Mouse (Mus musculus): ENCODE results near the gene Nt5dc1. TPM values are rescaled to one million over a fixed set of nuclear protein-coding genes. Genes with fewer than 3 reads are reported as not detected.

The Nt5dc1 gene
- polyA plus RNA-seq, 1 experiment: 5.5 TPM

- Histone ChIP-seq H3K4me1 (ENCODE audit: control insufficient read depth, insufficient read depth, insufficient read length) (peaks cover 12% of the 10 kb centered on the region; the same call in 1 of the 2 replicates), H3K36me3 (ENCODE audit: control insufficient read depth, insufficient read depth, low read length) (peaks cover 2% of the 10 kb centered on the region; the same call in 1 of the 2 replicates), H3K4me3 (ENCODE audit: extremely low read depth, insufficient read depth, insufficient read length) (peak overlapping the region; percentile 74), H3K27me3 (ENCODE audit: control insufficient read depth, insufficient read depth, low read length) (no peaks in the 10 kb centered on the region), H3K27ac (ENCODE audit: insufficient read depth, low read length) (peak overlapping the region; percentile 59)
- no peak for DNase-seq (ENCODE audit: low read depth in 1 of 2, low spot score in 2 of 2)
- TF ChIP-seq CTCF (IDR thresholded peaks at IDR 0.05; ENCODE audit: extremely low read depth, insufficient read depth, insufficient read length, insufficient replicate concordance) (no peak), POLR2A (IDR thresholded peaks at IDR 0.05; ENCODE audit: low read depth, low read length) (no peak)
- WGBS: 54% methylated on average over 25 of the region's 25 CpGs
Observed at GRCm38 (mm10) chr10:34297980-34298753, 120.2 kb downstream of the Nt5dc1 start.

- 1% methylated on average over 38 of the region's 38 CpGs for WGBS
- peak within 1 kb of the TSS; percentile 59 for H3K27ac ChIP-seq (ENCODE audit: insufficient read depth, low read length)
- TF ChIP-seq CTCF (IDR thresholded peaks at IDR 0.05; ENCODE audit: extremely low read depth, insufficient read depth, insufficient read length, insufficient replicate concordance) (no peak), POLR2A (IDR thresholded peaks at IDR 0.05; ENCODE audit: low read depth, low read length) (no peak; the same call in 1 of the 2 replicates)
- peaks cover 2% of the 10 kb centered on the region; the same call in 1 of the 2 replicates for H3K36me3 ChIP-seq (ENCODE audit: control insufficient read depth, insufficient read depth, low read length)
- H3K4me1 ChIP-seq (ENCODE audit: control insufficient read depth, insufficient read depth, insufficient read length): peaks cover 12% of the 10 kb centered on the region; the same call in 1 of the 2 replicates
- H3K4me3 ChIP-seq (ENCODE audit: extremely low read depth, insufficient read depth, insufficient read length): peak within 1 kb of the TSS; percentile 74
- DNase-seq (ENCODE audit: low read depth in 1 of 2, low spot score in 2 of 2): peak; percentile 93
- H3K27me3 ChIP-seq (ENCODE audit: control insufficient read depth, insufficient read depth, low read length): no peaks in the 10 kb centered on the region
Observed at GRCm38 (mm10) chr10:34297299-34297979, 120.9 kb downstream of the Nt5dc1 start, which contains the start of gene Tspyl4. Tspyl4 (plus strand) TSS chr10:34297442.

- Histone ChIP-seq H3K4me1 (ENCODE audit: control insufficient read depth, insufficient read depth, insufficient read length) (peaks cover 12% of the 10 kb centered on the region; the same call in 1 of the 2 replicates), H3K27ac (ENCODE audit: insufficient read depth, low read length) (no peak overlapping the region), H3K4me3 (ENCODE audit: extremely low read depth, insufficient read depth, insufficient read length) (no peak overlapping the region; the same call in 1 of the 2 replicates), H3K27me3 (ENCODE audit: control insufficient read depth, insufficient read depth, low read length) (no peaks in the 10 kb centered on the region), H3K36me3 (ENCODE audit: control insufficient read depth, insufficient read depth, low read length) (no peaks in the 10 kb centered on the region)
- TF ChIP-seq CTCF (IDR thresholded peaks at IDR 0.05; ENCODE audit: extremely low read depth, insufficient read depth, insufficient read length, insufficient replicate concordance): no peak
- TF ChIP-seq POLR2A (IDR thresholded peaks at IDR 0.05; ENCODE audit: low read depth, low read length): no peak
- DNase-seq (ENCODE audit: low read depth in 1 of 2, low spot score in 2 of 2): no peak
- WGBS: 8% methylated on average over 13 of the region's 13 CpGs
Observed at GRCm38 (mm10) chr10:34296911-34297298, 121.4 kb downstream of the Nt5dc1 start.

DNA sequence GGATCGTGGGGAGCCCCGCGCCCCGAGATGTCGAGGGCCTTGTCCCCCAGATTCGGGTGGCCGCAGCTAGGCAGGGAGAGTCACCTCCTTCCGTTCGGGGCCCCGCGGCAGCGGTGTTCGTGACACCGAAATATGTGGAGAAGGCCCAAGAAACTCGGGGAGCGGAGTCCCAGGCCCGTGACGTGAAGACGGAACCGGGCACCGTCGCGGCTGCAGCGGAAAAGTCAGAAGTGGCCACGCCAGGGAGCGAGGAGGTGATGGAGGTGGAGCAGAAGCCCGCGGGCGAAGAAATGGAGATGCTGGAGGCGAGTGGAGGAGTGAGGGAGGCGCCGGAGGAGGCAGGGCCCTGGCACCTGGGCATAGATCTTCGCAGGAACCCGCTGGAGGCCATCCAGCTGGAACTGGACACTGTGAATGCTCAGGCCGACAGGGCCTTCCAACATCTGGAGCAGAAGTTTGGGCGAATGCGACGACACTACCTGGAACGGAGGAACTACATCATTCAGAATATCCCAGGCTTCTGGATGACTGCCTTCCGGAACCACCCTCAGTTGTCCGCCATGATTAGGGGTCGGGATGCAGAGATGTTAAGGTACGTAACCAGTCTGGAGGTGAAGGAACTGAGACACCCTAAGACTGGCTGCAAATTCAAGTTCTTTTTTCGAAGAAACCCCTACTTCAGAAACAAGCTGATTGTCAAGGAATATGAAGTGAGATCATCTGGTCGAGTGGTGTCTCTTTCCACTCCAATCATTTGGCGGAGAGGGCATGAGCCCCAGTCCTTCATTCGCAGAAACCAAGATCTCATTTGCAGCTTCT is 135.7 kb downstream of the Nt5dc1 start:
- peaks cover 6% of the 10 kb centered on the region for H3K4me1 ChIP-seq (ENCODE audit: control insufficient read depth, insufficient read depth, insufficient read length)
- peak in 1 of 2 experiments; percentile 49 for DNase-seq (ENCODE audit: low read depth in 1 of 2, low spot score in 2 of 2)
- H3K4me3 ChIP-seq (ENCODE audit: extremely low read depth, insufficient read depth, insufficient read length): peak overlapping the region; percentile 93
- H3K36me3 ChIP-seq (ENCODE audit: control insufficient read depth, insufficient read depth, low read length): no peaks in the 10 kb centered on the region
- TF ChIP-seq POLR2A (IDR thresholded peaks at IDR 0.05; ENCODE audit: low read depth, low read length) (no peak), CTCF (IDR thresholded peaks at IDR 0.05; ENCODE audit: extremely low read depth, insufficient read depth, insufficient read length, insufficient replicate concordance) (no peak)
- 3% methylated on average over 47 of the region's 47 CpGs for WGBS
- no peaks in the 10 kb centered on the region for H3K27me3 ChIP-seq (ENCODE audit: control insufficient read depth, insufficient read depth, low read length)
- H3K27ac ChIP-seq (ENCODE audit: insufficient read depth, low read length): peak overlapping the region; percentile 92

DNA sequence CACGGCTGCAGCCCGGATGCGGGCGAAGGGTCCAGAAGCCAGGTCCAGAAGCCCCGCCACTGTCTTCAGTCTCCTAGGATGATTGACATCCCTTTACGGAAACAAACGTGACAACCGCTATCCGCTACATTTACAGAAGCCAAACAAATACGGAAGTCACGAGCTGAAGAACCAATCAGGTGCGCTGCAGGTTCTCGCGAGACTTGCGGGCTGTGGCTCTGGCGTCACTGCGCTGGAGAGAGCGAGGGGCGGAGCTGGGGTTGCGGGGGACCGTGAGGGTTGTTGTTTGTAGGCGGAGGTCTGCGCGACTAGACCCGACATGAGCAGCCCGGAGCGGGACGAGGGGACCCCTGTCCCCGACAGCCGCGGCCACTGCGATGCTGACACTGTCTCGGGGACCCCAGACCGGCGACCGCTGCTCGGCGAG is 136.4 kb downstream of the Nt5dc1 start, which contains the start of gene Tspyl1:
TSS of gene Tspyl1 (plus strand) at position 229 of the 427 bp plus-strand sequence.
- peak; percentile 98 to 99 for DNase-seq (ENCODE audit: low read depth in 1 of 2, low spot score in 2 of 2)
- H3K4me1 ChIP-seq (ENCODE audit: control insufficient read depth, insufficient read depth, insufficient read length): peaks cover 6% of the 10 kb centered on the region
- H3K36me3 ChIP-seq (ENCODE audit: control insufficient read depth, insufficient read depth, low read length): no peaks in the 10 kb centered on the region
- peak within 1 kb of the TSS; percentile 93 for H3K4me3 ChIP-seq (ENCODE audit: extremely low read depth, insufficient read depth, insufficient read length)
- peak within 1 kb of the TSS; percentile 94 for H3K27ac ChIP-seq (ENCODE audit: insufficient read depth, low read length)
- H3K27me3 ChIP-seq (ENCODE audit: control insufficient read depth, insufficient read depth, low read length): no peaks in the 10 kb centered on the region
- WGBS: under 1% methylated on average over 38 of the region's 38 CpGs
- TF ChIP-seq CTCF (IDR thresholded peaks at IDR 0.05; ENCODE audit: extremely low read depth, insufficient read depth, insufficient read length, insufficient replicate concordance) (no peak), POLR2A (IDR thresholded peaks at IDR 0.05; ENCODE audit: low read depth, low read length) (no peak; the same call in none of the 2 replicates)

Data from spleen, adult 2 months (tissue).